Mouse (Mus musculus): ENCODE measurements around the gene Slc15a1. TPM values are rescaled to one million over a fixed set of nuclear protein-coding genes. Genes with fewer than 3 reads are reported as not detected.

Slc15a1 gene
- polyA plus RNA-seq, 1 experiment from 2014 or later, result 0.13 TPM

- Histone ChIP-seq H3K4me3 (ENCODE audit: low read depth, low read length) (no peak overlapping the region), H3K27me3 (ENCODE audit: insufficient read depth, low read length) (no peaks in the 10 kb centered on the region), H3K9ac (no peak overlapping the region), H3K4me2 (no peak overlapping the region), H3K9me3 (ENCODE audit: low read depth, low read length) (no peaks in the 10 kb centered on the region), H3K4me1 (ENCODE audit: insufficient read depth) (no peaks in the 10 kb centered on the region), H3K27ac (ENCODE audit: low read depth) (no peak overlapping the region), H3K36me3 (ENCODE audit: insufficient read depth) (no peaks in the 10 kb centered on the region)
- peak; percentile 47 for TF ChIP-seq CTCF (IDR thresholded peaks at IDR 0.05; ENCODE audit: low read depth)
- ATAC-seq (ENCODE audit: insufficient read depth), result no peak
- DNase-seq, result peak; percentile 39
Measured at GRCm38 (mm10) chr14:121426743-121427142, 78.3 kb downstream of the Slc15a1 start.

DNA sequence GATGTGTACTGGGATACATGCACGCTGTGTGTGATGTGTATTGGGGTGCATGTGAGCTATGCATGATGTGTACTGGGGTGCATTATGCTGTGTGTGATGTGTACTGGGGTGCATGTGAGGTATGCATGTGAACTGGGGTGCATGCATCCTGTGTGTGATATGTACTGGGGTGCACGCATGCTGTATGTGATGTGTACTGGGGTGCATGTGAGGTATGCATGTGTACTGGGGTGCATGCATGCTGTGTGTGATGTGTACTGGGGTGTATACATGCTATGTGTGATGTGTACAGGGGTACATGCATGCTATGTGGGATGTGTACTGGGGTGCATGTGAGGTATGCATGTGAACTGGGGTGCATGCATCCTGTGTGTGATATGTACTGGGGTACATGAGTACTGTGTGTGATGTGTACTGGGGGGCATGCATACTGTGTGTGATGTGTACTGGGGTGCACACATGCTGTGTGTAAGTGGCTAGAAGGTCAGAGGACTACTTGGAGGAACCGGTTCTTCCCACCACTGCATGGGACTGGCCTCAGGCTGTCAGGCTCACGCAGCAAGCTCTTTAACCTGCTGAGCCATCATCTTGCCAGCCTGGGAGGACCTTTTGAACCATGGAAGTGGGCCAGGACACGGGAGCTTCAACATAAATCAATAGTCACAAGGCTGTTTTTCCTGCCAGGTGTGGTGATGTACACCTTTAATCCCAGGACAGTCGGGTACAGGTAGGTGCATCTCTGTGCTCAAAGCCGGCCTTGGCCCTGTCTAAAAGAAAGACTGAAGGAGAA, 79.9 kb downstream of the Slc15a1 start:
- no peak for DNase-seq
- no peak overlapping the region for H3K4me2 ChIP-seq
- H3K4me3 ChIP-seq (ENCODE audit: low read depth, low read length), result no peak overlapping the region
- peak; percentile 28; the same call in 1 of the 2 replicates for ATAC-seq (ENCODE audit: insufficient read depth)
- no peak for TF ChIP-seq CTCF (IDR thresholded peaks at IDR 0.05; ENCODE audit: low read depth)
- no peaks in the 10 kb centered on the region for H3K4me1 ChIP-seq (ENCODE audit: insufficient read depth)
- H3K36me3 ChIP-seq (ENCODE audit: insufficient read depth), result no peaks in the 10 kb centered on the region
- no peak overlapping the region for H3K27ac ChIP-seq (ENCODE audit: low read depth)
- no peaks in the 10 kb centered on the region for H3K27me3 ChIP-seq (ENCODE audit: insufficient read depth, low read length)
- no peak overlapping the region for H3K9ac ChIP-seq
- WGBS, result 68% methylated on average over 7 of the region's 7 CpGs
- peaks cover 5% of the 10 kb centered on the region; the same call in 1 of the 2 replicates for H3K9me3 ChIP-seq (ENCODE audit: low read depth, low read length)

- H3K9me3 ChIP-seq (ENCODE audit: low read depth, low read length), result peaks cover 5% of the 10 kb centered on the region; the same call in 1 of the 2 replicates
- DNase-seq, result peak; percentile 55
- H3K9ac ChIP-seq, result no peak overlapping the region
- ATAC-seq (ENCODE audit: insufficient read depth), result no peak
- WGBS, result 12% methylated on average over 7 of the region's 7 CpGs
- no peaks in the 10 kb centered on the region for H3K4me1 ChIP-seq (ENCODE audit: insufficient read depth)
- H3K36me3 ChIP-seq (ENCODE audit: insufficient read depth), result no peaks in the 10 kb centered on the region
- H3K4me3 ChIP-seq (ENCODE audit: low read depth, low read length), result no peak overlapping the region
- H3K27me3 ChIP-seq (ENCODE audit: insufficient read depth, low read length), result no peaks in the 10 kb centered on the region
- no peak overlapping the region for H3K4me2 ChIP-seq
- H3K27ac ChIP-seq (ENCODE audit: low read depth), result no peak overlapping the region
- no peak for TF ChIP-seq CTCF (IDR thresholded peaks at IDR 0.05; ENCODE audit: low read depth)
Measured at GRCm38 (mm10) chr14:121423341-121423751, 81.7 kb downstream of the Slc15a1 start.

DNA sequence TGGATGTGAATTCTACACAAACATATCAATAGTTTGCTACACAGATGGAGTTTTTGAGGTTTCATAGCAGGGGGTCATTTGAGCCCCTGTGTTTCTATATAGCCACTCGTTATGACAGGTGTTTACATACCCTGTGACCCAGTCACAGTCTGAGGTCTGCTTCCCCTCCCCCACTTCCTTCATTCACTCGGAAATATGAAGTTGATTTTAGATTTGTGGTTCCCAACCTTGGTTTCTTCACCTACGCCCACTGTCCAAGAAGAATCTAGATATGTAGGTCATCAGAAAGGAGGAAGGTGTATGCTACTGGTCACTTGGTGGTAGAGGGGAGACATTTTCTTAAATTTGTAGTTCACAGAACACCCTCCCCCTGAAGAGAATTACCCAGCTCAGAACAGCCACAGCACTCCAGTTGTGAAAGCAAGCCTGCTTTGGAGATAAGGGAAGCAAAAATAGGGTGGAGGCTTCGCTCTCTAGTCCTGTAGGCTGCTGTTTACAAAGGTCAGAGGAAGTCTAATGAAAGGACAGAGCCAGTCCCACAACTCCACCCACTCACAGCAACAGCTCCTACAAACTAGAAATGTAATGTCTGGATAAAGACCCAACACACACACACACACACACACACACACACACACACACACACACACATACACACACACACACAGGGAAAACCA, 82.2 kb downstream of the Slc15a1 start:
- ATAC-seq (ENCODE audit: insufficient read depth), result peak; percentile 51; the same call in 1 of the 2 replicates
- Histone ChIP-seq H3K27ac (ENCODE audit: low read depth) (no peak overlapping the region; the same call in 1 of the 2 replicates), H3K36me3 (ENCODE audit: insufficient read depth) (no peaks in the 10 kb centered on the region), H3K9ac (no peak overlapping the region), H3K4me3 (ENCODE audit: low read depth, low read length) (no peak overlapping the region), H3K27me3 (ENCODE audit: insufficient read depth, low read length) (no peaks in the 10 kb centered on the region), H3K4me1 (ENCODE audit: insufficient read depth) (no peaks in the 10 kb centered on the region), H3K9me3 (ENCODE audit: low read depth, low read length) (peaks cover 5% of the 10 kb centered on the region; the same call in 1 of the 2 replicates), H3K4me2 (no peak overlapping the region)
- WGBS, result 22% methylated on average over 4 of the region's 4 CpGs
- TF ChIP-seq CTCF (IDR thresholded peaks at IDR 0.05; ENCODE audit: low read depth), result no peak
- DNase-seq, result peak; percentile 43

GRCm38 (mm10) chr14:121422000-121422399, 83.1 kb downstream of the Slc15a1 start:
- WGBS, result 93% methylated on average over 4 of the region's 4 CpGs
- H3K4me1 ChIP-seq (ENCODE audit: insufficient read depth), result no peaks in the 10 kb centered on the region
- H3K4me3 ChIP-seq (ENCODE audit: low read depth, low read length), result no peak overlapping the region
- ATAC-seq (ENCODE audit: insufficient read depth) (no peak), DNase-seq (no peak)
- no peak overlapping the region for H3K27ac ChIP-seq (ENCODE audit: low read depth)
- no peak overlapping the region for H3K4me2 ChIP-seq
- peaks cover 5% of the 10 kb centered on the region; the same call in 1 of the 2 replicates for H3K9me3 ChIP-seq (ENCODE audit: low read depth, low read length)
- no peak for TF ChIP-seq CTCF (IDR thresholded peaks at IDR 0.05; ENCODE audit: low read depth)
- H3K27me3 ChIP-seq (ENCODE audit: insufficient read depth, low read length), result no peaks in the 10 kb centered on the region
- H3K36me3 ChIP-seq (ENCODE audit: insufficient read depth), result no peaks in the 10 kb centered on the region
- no peak overlapping the region for H3K9ac ChIP-seq

DNA sequence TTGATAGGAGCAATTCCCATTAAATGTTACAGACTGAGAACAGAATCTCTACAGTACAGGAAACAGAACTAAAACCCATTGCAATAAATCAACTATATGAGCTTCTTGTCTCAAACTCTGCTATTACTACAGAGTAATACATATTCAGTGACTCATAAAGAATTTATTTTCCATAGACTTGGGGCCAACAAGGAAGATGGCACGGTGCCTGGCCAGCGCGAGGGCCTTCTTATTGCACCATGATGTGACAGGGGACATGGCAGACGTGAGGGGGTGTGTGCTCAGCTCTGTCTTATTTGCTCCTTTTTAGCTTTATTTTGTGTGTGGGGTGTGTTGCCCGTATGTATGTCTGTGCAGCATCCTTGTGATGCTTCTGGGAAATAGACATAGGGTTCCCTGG, 87.5 kb downstream of the Slc15a1 start:
- ATAC-seq (ENCODE audit: insufficient read depth) (0 out of 2 replicates have a peak, but pooled peaks have one; percentile 29), DNase-seq (peak; percentile 67)
- no peak for TF ChIP-seq CTCF (IDR thresholded peaks at IDR 0.05; ENCODE audit: low read depth)
- Histone ChIP-seq H3K4me2 (no peak overlapping the region), H3K27me3 (ENCODE audit: insufficient read depth, low read length) (no peaks in the 10 kb centered on the region), H3K4me1 (ENCODE audit: insufficient read depth) (peaks cover 5% of the 10 kb centered on the region; the same call in 1 of the 2 replicates), H3K27ac (ENCODE audit: low read depth) (no peak overlapping the region), H3K4me3 (ENCODE audit: low read depth, low read length) (no peak overlapping the region), H3K36me3 (ENCODE audit: insufficient read depth) (no peaks in the 10 kb centered on the region), H3K9ac (no peak overlapping the region), H3K9me3 (ENCODE audit: low read depth, low read length) (peaks cover 5% of the 10 kb centered on the region; the same call in 1 of the 2 replicates)
- WGBS, result 61% methylated on average over 5 of the region's 5 CpGs
